Mouse (Mus musculus): Measurements from ENCODE around the gene Pik3ip1. TPM values are rescaled to one million over a fixed set of nuclear protein-coding genes. Genes with fewer than 3 reads are reported as not detected.
A peak's percentile ranks its signal among the peaks of the same experiment; 100 is the strongest.

Gene Pik3ip1
- polyA plus RNA-seq, 1 experiment: 37.8 TPM

DNA sequence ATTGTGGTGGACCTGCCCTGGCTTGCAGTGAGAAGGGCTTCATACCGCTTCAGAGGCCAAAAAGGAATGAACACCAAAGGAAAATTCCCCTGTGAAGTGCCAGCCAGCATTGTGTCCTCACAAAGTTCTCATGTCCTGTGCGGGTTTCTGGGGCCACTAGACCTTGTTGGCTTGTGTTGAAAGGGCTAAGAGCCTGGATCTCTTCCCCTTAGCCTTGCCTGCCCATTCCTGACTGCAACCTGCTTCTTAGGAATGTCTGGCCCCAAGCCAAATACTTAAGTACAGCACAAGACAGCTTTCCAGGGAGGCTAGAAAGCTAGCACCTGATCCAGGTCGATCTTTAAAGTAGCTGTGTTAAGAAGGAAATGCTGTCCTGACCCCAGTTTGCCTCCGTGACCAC lies 27.4 kb upstream of the Pik3ip1 start:
- no peak for DNase-seq (ENCODE audit: low spot score)

DNA sequence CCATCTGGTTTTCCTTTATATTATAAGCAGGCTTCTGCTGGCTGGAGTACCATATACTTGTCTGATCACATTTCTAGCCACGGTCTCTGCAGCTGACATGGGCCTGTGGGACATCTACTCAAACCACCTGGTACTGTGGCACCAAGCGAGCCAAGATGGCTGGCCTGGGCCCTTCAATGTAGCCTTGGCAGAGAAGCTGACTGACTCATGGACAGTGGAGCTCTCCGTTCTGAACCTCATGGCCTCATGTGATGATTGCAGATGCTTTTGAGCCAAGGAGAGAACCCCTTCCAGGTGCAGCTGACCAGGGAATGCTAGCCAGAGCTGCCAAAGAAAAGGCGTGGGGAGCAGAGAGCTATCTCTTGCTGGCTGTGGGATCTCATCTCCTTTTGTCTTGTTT lies 24.4 kb upstream of the Pik3ip1 start:
- DNase-seq (ENCODE audit: low spot score): no peak

GRCm38 (mm10) chr11:3307875-3308274 lies 22.3 kb upstream of the Pik3ip1 start:
- no peak for DNase-seq (ENCODE audit: low spot score)

- DNase-seq (ENCODE audit: low spot score): no peak
Measured at GRCm38 (mm10) chr11:3309884-3310283, 20.3 kb upstream of the Pik3ip1 start.

DNA sequence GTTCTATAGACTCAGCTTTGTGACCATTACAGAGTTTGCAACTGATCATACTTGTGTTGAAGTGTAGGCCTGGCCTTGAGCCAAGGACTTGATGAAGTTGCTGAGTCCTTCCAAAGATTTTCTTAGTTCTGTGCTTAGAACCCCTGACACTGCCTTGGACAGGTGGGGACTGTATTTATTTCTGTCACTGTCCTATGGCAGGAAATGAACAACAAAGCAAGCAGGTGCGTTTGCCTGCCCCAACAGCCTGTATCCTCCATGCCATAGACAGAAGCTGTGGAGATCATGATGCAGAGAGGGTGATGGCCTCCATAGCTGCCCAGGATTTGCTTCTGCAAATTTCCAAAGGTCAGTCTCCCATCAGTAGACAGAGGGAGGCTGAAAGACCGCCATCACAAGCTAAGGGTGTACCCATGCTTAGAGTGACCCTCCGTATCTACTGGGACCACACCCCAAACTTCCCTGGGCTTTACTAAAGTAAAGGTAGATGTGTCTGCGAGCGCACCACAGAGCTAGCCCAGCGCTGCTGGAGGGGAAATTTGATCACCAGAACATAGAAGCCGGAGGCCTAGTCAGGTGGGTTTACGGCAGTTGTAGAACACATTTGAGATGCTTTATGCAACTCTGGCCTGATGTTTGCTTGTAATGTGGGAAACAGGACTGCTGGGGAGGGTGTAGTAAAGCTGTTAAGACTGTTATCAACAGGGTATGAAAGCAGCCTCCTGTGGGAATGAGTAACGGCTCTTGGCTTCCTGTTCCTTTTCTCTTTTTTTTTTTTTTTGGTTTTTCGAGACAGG lies 19.2 kb upstream of the Pik3ip1 start:
- no peak for DNase-seq (ENCODE audit: low spot score)

- DNase-seq (ENCODE audit: low spot score): no peak
Measured at GRCm38 (mm10) chr11:3311586-3312347, 18.4 kb upstream of the Pik3ip1 start.

- no peak for DNase-seq (ENCODE audit: low spot score)
Measured at GRCm38 (mm10) chr11:3313294-3313693, 16.9 kb upstream of the Pik3ip1 start.

- DNase-seq (ENCODE audit: low spot score): no peak
Measured at GRCm38 (mm10) chr11:3314148-3314547, 16.1 kb upstream of the Pik3ip1 start.

GRCm38 (mm10) chr11:3318286-3318685 lies 11.9 kb upstream of the Pik3ip1 start:
- no peak for DNase-seq (ENCODE audit: low spot score)

DNA sequence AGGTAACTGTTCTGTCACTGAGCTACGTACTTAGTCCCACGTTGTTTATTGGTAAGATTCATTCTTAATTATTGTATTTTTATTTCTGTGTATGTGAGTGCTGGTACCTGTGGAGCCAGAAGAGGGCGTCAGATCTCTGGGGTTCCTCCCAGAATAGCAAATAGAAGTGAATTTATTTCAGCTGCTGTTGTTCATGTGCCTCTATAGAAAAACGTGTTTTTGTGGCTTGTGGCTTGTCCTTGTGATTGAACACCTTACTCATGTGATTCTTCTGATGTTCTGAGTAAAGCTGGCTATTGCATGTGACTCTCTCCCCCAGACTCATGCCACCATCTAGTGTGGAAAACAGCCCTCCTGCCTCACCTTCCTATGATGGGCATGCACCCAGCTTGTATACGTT lies 1.9 kb upstream of the Pik3ip1 start:
- DNase-seq (ENCODE audit: low spot score): no peak

GRCm38 (mm10) chr11:3328806-3329775 lies 1.1 kb upstream of the Pik3ip1 start:
- no peak for DNase-seq (ENCODE audit: low spot score)

DNA sequence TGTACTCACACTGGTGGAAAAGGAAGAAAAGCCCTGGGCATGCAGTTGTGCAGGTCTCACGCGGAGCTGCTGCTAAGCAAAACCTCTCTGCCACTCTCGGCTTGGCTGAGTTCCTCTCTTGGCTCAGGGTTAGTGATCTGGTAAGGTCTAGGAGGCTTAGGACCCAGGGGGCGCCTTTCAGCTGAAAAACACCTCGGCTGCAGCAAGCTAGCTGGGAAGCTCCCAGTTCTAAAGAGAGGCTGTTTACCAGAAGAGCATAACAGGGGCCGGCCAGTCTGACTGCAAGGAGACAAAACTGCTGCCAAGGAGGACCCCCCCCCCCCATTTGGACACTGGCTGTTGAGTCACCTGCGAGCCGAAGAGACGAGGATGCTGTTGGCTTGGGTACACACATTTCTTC lies 365 bp downstream of the Pik3ip1 start:
- DNase-seq (ENCODE audit: low spot score): no peak

DNA sequence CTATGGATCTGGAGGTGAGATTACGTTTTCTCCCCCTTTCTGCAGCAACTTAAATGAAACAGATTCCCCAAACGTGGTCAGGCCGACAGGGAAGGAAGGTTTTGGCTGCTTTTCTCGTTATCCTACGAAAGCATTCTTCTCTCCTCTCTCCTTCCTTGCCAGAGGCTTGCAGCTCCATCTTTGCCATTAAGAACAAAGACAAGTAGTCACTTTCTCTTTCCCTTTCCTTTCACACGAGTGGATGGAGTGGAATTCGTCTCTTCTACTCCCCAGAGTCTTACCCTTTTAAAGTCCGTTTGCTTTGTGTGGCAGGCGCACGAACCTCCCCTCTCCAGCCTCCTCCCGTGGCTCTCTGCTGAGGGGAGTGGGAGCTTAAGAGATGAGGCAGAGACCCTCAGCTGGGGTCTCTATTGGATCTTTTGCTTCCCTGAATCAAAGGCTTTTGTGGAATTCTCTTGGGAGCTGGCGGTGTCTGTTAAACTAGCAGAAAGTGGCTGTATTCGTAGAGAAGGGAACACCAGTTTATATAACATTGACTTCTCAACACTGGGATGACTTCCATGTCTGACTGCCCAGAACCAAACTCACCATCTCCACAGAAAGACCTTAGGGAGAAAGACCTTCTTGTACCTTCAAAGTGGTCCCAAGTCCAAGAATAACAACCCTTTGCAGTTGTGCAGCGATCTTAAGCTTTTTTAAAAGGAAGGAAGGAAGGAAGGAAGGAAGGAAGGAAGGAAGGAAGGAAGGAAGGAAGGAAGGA lies 970 bp downstream of the Pik3ip1 start:
- no peak for DNase-seq (ENCODE audit: low spot score)

- peak; percentile 82 for DNase-seq (ENCODE audit: low spot score)
Measured at GRCm38 (mm10) chr11:3331756-3332642, 1.8 kb downstream of the Pik3ip1 start.

DNA sequence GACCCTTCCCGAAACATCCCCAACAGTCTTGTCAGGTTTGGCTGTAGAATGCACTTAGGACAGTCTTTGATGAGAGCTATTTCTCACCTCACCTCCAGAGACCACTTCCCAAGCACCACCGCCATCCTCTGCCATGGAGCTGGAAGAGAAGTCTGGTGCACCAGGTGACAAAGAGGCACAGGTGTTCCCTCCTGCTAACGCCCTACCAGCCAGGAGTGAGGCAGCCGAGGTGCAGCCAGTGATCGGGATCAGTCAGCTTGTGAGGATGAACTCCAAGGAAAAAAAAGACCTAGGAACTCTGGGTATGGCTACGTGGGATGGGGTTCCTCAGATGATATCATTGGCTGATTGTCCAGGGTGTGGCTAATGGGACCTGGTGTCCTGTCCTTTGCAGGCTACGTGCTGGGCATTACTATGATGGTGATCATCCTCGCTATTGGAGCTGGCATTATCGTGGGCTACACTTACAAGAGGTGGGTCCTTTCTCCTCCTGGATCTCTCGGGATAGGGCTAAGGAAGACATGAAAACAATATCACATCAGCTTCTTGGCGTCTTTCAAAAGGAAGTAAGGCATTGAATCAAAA lies 3.0 kb downstream of the Pik3ip1 start:
- no peak for DNase-seq (ENCODE audit: low spot score)

- no peak for DNase-seq (ENCODE audit: low spot score)
Measured at GRCm38 (mm10) chr11:3334141-3334710, 4.0 kb downstream of the Pik3ip1 start.

- DNase-seq (ENCODE audit: low spot score): no peak
Measured at GRCm38 (mm10) chr11:3334711-3335316, 4.6 kb downstream of the Pik3ip1 start.

DNA sequence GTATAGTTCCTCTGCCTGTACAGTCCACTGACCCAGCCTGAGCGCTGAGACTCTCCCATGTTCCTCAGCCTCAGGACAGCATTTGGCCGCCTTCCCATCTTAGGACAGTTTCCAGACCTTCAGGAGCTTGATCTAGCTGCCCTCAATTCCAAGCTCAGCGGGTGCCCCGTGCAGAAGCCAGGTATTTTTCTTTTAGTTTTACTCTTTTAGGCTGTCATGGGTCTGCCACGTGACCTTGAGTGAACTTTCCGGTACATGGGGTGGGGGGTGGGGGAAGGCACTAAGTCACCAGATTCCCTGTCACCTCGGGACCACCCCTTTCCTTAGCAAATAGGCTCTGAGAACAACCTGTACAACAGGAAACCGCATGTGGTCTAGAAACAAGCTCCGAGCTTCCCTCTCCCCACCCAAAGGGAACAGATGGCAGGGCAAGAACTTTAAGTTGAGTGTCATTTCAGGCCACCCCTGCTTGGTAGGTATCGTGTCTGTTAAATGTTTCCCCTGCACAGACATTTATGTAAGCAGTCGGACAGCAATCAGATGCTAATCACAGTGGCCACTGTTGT lies 5.5 kb downstream of the Pik3ip1 start:
- no peak for DNase-seq (ENCODE audit: low spot score)

GRCm38 (mm10) chr11:3336602-3337001 lies 6.4 kb downstream of the Pik3ip1 start:
- DNase-seq (ENCODE audit: low spot score): no peak
